Mouse (Mus musculus) MEL (cell line): Measurements from ENCODE around the gene Vps9d1.

Experiments used
- CHD1 ChIP-seq: IDR thresholded peaks from 2 replicates; pipeline ENCODE4 v1.6.1; 2012; ENCODE audit warnings: low read depth, mild to moderate bottlenecking, inconsistent platforms, low read length, improper control_type of control experiment
- CHD2 ChIP-seq: IDR thresholded peaks from 2 replicates; pipeline ENCODE4 v1.6.1; 2011; ENCODE audit warnings: low read length, improper control_type of control experiment
- CTCF ChIP-seq, 3 experiments: IDR thresholded peaks in 2 of 3; conservative IDR thresholded peaks in 1 of 3; 2 replicates each; pipeline ENCODE4 v1.5.1; 2011 to 2012; ENCODE audit warnings: low read length in 3 of 3, low read depth in 2 of 3, mild to moderate bottlenecking in 2 of 3, improper control_type of control experiment in 1 of 3, inconsistent platforms in 1 of 3, mixed read lengths in 1 of 3, moderate library complexity in 1 of 3; ENCODE audit not compliant: control insufficient read depth in 1 of 3, insufficient read depth in 1 of 3, poor library complexity in 1 of 3, severe bottlenecking in 1 of 3
- ELF1 ChIP-seq: IDR thresholded peaks from 2 replicates; pipeline ENCODE4 v1.6.1; 2014; ENCODE audit warnings: low read depth, mild to moderate bottlenecking, inconsistent platforms, low read length, improper control_type of control experiment, moderate library complexity
- EP300 ChIP-seq, 2 experiments: IDR thresholded peaks; 2 replicates each; pipeline ENCODE4 v1.6.1; 2011; ENCODE audit warnings: improper control_type of control experiment in 2 of 2, low read length in 2 of 2, low read depth in 1 of 2, mild to moderate bottlenecking in 1 of 2
- GABPA ChIP-seq: IDR thresholded peaks from 2 replicates; pipeline ENCODE4 v1.6.1; 2012; ENCODE audit warnings: low read depth, mild to moderate bottlenecking, inconsistent platforms, low read length, improper control_type of control experiment, moderate library complexity
- HCFC1 ChIP-seq: IDR thresholded peaks from 2 replicates; pipeline ENCODE4 v1.6.1; 2012; ENCODE audit warnings: low read depth, mild to moderate bottlenecking, inconsistent platforms, low read length, improper control_type of control experiment, moderate library complexity
- MAZ ChIP-seq: IDR thresholded peaks from 2 replicates; pipeline ENCODE4 v1.6.1; 2012; ENCODE audit warnings: low read depth, mild to moderate bottlenecking, inconsistent platforms, low read length, improper control_type of control experiment
- NRF1 ChIP-seq: IDR thresholded peaks from 2 replicates; pipeline ENCODE4 v1.6.1; 2014; ENCODE audit warnings: low read depth, mild to moderate bottlenecking, inconsistent platforms, low read length, improper control_type of control experiment, moderate library complexity; ENCODE audit not compliant: poor library complexity, insufficient read depth, severe bottlenecking
- POLR2A ChIP-seq, 2 experiments: IDR thresholded peaks; 2 replicates each; pipeline ENCODE4 v1.6.1; 2011 to 2012; ENCODE audit warnings: low read length in 2 of 2, mild to moderate bottlenecking in 2 of 2, control low read depth in 1 of 2, improper control_type of control experiment in 1 of 2, low read depth in 1 of 2, moderate library complexity in 1 of 2; ENCODE audit not compliant: control insufficient read depth in 1 of 2, insufficient read depth in 1 of 2, poor library complexity in 1 of 2
- TBP ChIP-seq: IDR thresholded peaks from 2 replicates; pipeline ENCODE4 v1.8.0; 2011; ENCODE audit warnings: low read depth, low read length, improper control_type of control experiment
- USF2 ChIP-seq, 2 experiments: IDR thresholded peaks; 2 replicates each; pipeline ENCODE4 v1.6.1; 2011 to 2012; ENCODE audit warnings: improper control_type of control experiment in 2 of 2, low read length in 2 of 2, borderline replicate concordance in 1 of 2, inconsistent platforms in 1 of 2, low read depth in 1 of 2, mild to moderate bottlenecking in 1 of 2; ENCODE audit not compliant: insufficient read depth in 1 of 2
- ZC3H11A ChIP-seq: IDR thresholded peaks from 2 replicates; pipeline ENCODE4 v1.6.1; 2012; ENCODE audit warnings: low read depth, mild to moderate bottlenecking, inconsistent platforms, low read length, improper control_type of control experiment

GRCm38 (mm10) chr8:123247748-123248147, 6.4 kb downstream of the Vps9d1 start:
- TF ChIP-seq CHD1 = no peak
- no peak for TF ChIP-seq NRF1
- TF ChIP-seq GABPA = no peak
- TF ChIP-seq HCFC1 = no peak
- TF ChIP-seq MAZ = no peak
- no peak for TF ChIP-seq CHD2
- TF ChIP-seq ZC3H11A = no peak
- TF ChIP-seq USF2 (IDR thresholded peaks at IDR 0.05; ENCODE audit: borderline replicate concordance in 1 of 2, insufficient read depth in 1 of 2, low read depth in 1 of 2, low read length in 2 of 2) = no peak
- no peak for TF ChIP-seq CTCF (IDR thresholded peaks at IDR 0.05 in 2 of 3, conservative IDR thresholded peaks at IDR 0.05 in 1 of 3; ENCODE audit: control insufficient read depth in 1 of 3, insufficient read depth in 1 of 3, low read depth in 2 of 3, low read length in 3 of 3, poor library complexity in 1 of 3, severe bottlenecking in 1 of 3)
- no peak for TF ChIP-seq POLR2A (IDR thresholded peaks at IDR 0.05; ENCODE audit: control insufficient read depth in 1 of 2, insufficient read depth in 1 of 2, low read depth in 1 of 2, low read length in 2 of 2, poor library complexity in 1 of 2)
- no peak for TF ChIP-seq EP300 (IDR thresholded peaks at IDR 0.05; ENCODE audit: low read depth in 1 of 2, low read length in 2 of 2)
- no peak for TF ChIP-seq ELF1
- no peak for TF ChIP-seq TBP
